Mouse (Mus musculus) CD4-positive, CD25-positive, alpha-beta regulatory T cell, adult 2 months (primary cell): ENCODE results near the gene Wfdc1.
A peak's percentile ranks its signal among the peaks of the same experiment; 100 is the strongest.

ENCODE experiments used
- DNase-seq: peaks from one replicate; pipeline ENCODE4 v3.0.0-alpha.2; 2012; ENCODE audit warnings: low read depth, low spot score

Wfdc1 gene

GRCm38 (mm10) chr8:119638261-119638660 is 27.9 kb upstream of the Wfdc1 start:
- no peak for DNase-seq

GRCm38 (mm10) chr8:119639798-119640197 is 26.4 kb upstream of the Wfdc1 start:
- DNase-seq = no peak

GRCm38 (mm10) chr8:119641058-119641457 is 25.1 kb upstream of the Wfdc1 start:
- no peak for DNase-seq

GRCm38 (mm10) chr8:119642960-119643359 is 23.2 kb upstream of the Wfdc1 start:
- DNase-seq = no peak

- DNase-seq = no peak
Observed at GRCm38 (mm10) chr8:119644429-119644960, 21.7 kb upstream of the Wfdc1 start.

GRCm38 (mm10) chr8:119644981-119645597 is 21.1 kb upstream of the Wfdc1 start:
- DNase-seq = no peak

GRCm38 (mm10) chr8:119646197-119646596 is 20.0 kb upstream of the Wfdc1 start:
- DNase-seq = no peak

GRCm38 (mm10) chr8:119646846-119647245 is 19.3 kb upstream of the Wfdc1 start:
- DNase-seq = no peak

- no peak for DNase-seq
Observed at GRCm38 (mm10) chr8:119651324-119651723, 14.8 kb upstream of the Wfdc1 start.

GRCm38 (mm10) chr8:119656709-119657464 is 9.3 kb upstream of the Wfdc1 start:
- DNase-seq = peak; percentile 56

GRCm38 (mm10) chr8:119661081-119661480 is 5.1 kb upstream of the Wfdc1 start:
- no peak for DNase-seq

- DNase-seq = no peak
Observed at GRCm38 (mm10) chr8:119661892-119662291, 4.3 kb upstream of the Wfdc1 start.

- DNase-seq = no peak
Observed at GRCm38 (mm10) chr8:119663440-119663839, 2.7 kb upstream of the Wfdc1 start.

- no peak for DNase-seq
Observed at GRCm38 (mm10) chr8:119665270-119665669, 895 bp upstream of the Wfdc1 start.

GRCm38 (mm10) chr8:119668447-119668846 is 2.3 kb downstream of the Wfdc1 start:
- DNase-seq = no peak

GRCm38 (mm10) chr8:119669284-119669683 is 3.1 kb downstream of the Wfdc1 start:
- DNase-seq = peak; percentile 52

- DNase-seq = no peak
Observed at GRCm38 (mm10) chr8:119670419-119671091, 4.4 kb downstream of the Wfdc1 start.

GRCm38 (mm10) chr8:119673976-119674555 is 7.9 kb downstream of the Wfdc1 start:
- peak; percentile 18 for DNase-seq

- DNase-seq = no peak
Observed at GRCm38 (mm10) chr8:119675457-119675856, 9.3 kb downstream of the Wfdc1 start.

- peak; percentile 90 for DNase-seq
Observed at GRCm38 (mm10) chr8:119676389-119676788, 10.2 kb downstream of the Wfdc1 start.

- DNase-seq = peak; percentile 72
Observed at GRCm38 (mm10) chr8:119678138-119678843, 12.1 kb downstream of the Wfdc1 start.
